In genomic region chr2:79738958-79739357, GRCm38 (mm10) we compare ENCODE assay signal across 12 mouse cellular contexts. TPM values are rescaled to one million over a fixed set of nuclear protein-coding genes. Genes with fewer than 3 reads are reported as not detected.
DNase-seq lines count a peak whose midpoint lies in the region; ATAC-seq and TF ChIP-seq lines count a peak whose summit lies in the region.
"Had no signal": no experiment of that assay in that cellular context is flagged by ENCODE, and none has a peak within 500 bp of the region (broad histone marks: within the 10 kb centered on the region; RNA-seq: fewer than 3 reads in every experiment).

No protein-coding gene starts in this region.

- 35% methylated on average over 2 of the region's 2 CpGs for WGBS in forebrain, embryonic 14.5 days
- 71% methylated on average over 2 of the region's 2 CpGs for WGBS in forebrain, embryonic 12.5 days
- WGBS in lung, embryonic 14.5 days: 55% methylated on average over 2 of the region's 2 CpGs
- 64% methylated on average over 2 of the region's 2 CpGs for WGBS in lung, adult 2 months
- WGBS in stomach, postnatal 0 days: 59% methylated on average over 2 of the region's 2 CpGs
- 92% methylated on average over 2 of the region's 2 CpGs for WGBS in thymus, adult 2 months

- H3K9ac ChIP-seq in forebrain, embryonic 14.5 days (ENCODE audit: low read length): no peak overlapping the region
- H3K9ac ChIP-seq in forebrain, embryonic 12.5 days: no peak overlapping the region
- H3K9ac ChIP-seq in lung, embryonic 14.5 days: no peak overlapping the region
- H3K9ac ChIP-seq in stomach, postnatal 0 days (ENCODE audit: low read length): no peak overlapping the region
- H3K9ac ChIP-seq: forebrain, postnatal 0 days had no signal

- no peaks in the 10 kb centered on the region for H3K4me1 ChIP-seq in forebrain, embryonic 14.5 days (ENCODE audit: control insufficient read depth, insufficient read depth, low read length)
- no peaks in the 10 kb centered on the region for H3K4me1 ChIP-seq in forebrain, embryonic 12.5 days
- no peaks in the 10 kb centered on the region for H3K4me1 ChIP-seq in lung, embryonic 14.5 days (ENCODE audit: insufficient read depth)
- no peaks in the 10 kb centered on the region for H3K4me1 ChIP-seq in lung, adult 2 months (ENCODE audit: control insufficient read depth, insufficient read depth, low read length)
- H3K4me1 ChIP-seq in stomach, postnatal 0 days (replicated peaks; ENCODE audit: control insufficient read depth, insufficient read depth): no peaks in the 10 kb centered on the region
- H3K4me1 ChIP-seq in thymus, adult 2 months (replicated peaks; ENCODE audit: control insufficient read depth, insufficient read depth, low read length): no peaks in the 10 kb centered on the region

- no peak overlapping the region for H3K4me3 ChIP-seq in forebrain, embryonic 14.5 days (ENCODE audit: low read depth, low read length)
- H3K4me3 ChIP-seq in forebrain, embryonic 12.5 days (replicated peaks): no peak overlapping the region
- H3K4me3 ChIP-seq in lung, embryonic 14.5 days (ENCODE audit: low read depth, low read length): no peak overlapping the region
- H3K4me3 ChIP-seq in lung, adult 2 months (replicated peaks; ENCODE audit: extremely low read depth, low read depth, low read length): no peak overlapping the region
- no peak overlapping the region for H3K4me3 ChIP-seq in stomach, postnatal 0 days (ENCODE audit: low read depth, low read length)
- no peak overlapping the region for H3K4me3 ChIP-seq in thymus, adult 2 months (ENCODE audit: control insufficient read depth, insufficient read depth, low read length)
- H3K4me3 ChIP-seq: megakaryocyte, embryonic 14.5 days had no signal

- DNase-seq in forebrain, embryonic 14.5 days (ENCODE audit: low spot score): peak; percentile 29
- DNase-seq in lung, embryonic 14.5 days: peak; percentile 92
- DNase-seq in lung, adult 2 months: no peak
- DNase-seq in kidney, postnatal 10 days: peak; percentile 72
- peak; percentile 46 for DNase-seq in stomach, postnatal 0 days (ENCODE audit: low spot score)
- no peak for DNase-seq in thymus, adult 2 months
- no peak for DNase-seq in spleen, postnatal 10 days (ENCODE audit: low spot score in 2 of 2)
- DNase-seq: forebrain, postnatal 0 days; thymus, postnatal 14 days had no signal

- H3K27me3 ChIP-seq in forebrain, embryonic 14.5 days (replicated peaks; ENCODE audit: control insufficient read depth, insufficient read depth, low read length): no peaks in the 10 kb centered on the region
- H3K27me3 ChIP-seq in forebrain, embryonic 12.5 days: no peaks in the 10 kb centered on the region
- no peaks in the 10 kb centered on the region for H3K27me3 ChIP-seq in lung, embryonic 14.5 days (ENCODE audit: insufficient read depth, low read length)
- no peaks in the 10 kb centered on the region for H3K27me3 ChIP-seq in stomach, postnatal 0 days (ENCODE audit: control insufficient read depth, insufficient read depth, low read length)
- H3K27me3 ChIP-seq in thymus, adult 2 months (ENCODE audit: control insufficient read depth, insufficient read depth, low read length): no peaks in the 10 kb centered on the region
- H3K27me3 ChIP-seq: megakaryocyte, embryonic 14.5 days had no signal

- H3K4me2 ChIP-seq in forebrain, embryonic 14.5 days (ENCODE audit: low read length): no peak overlapping the region
- H3K4me2 ChIP-seq in forebrain, embryonic 12.5 days: no peak overlapping the region
- no peak overlapping the region for H3K4me2 ChIP-seq in lung, embryonic 14.5 days
- no peak overlapping the region for H3K4me2 ChIP-seq in stomach, postnatal 0 days (replicated peaks; ENCODE audit: low read depth)

- H3K9me3 ChIP-seq in forebrain, embryonic 14.5 days (replicated peaks; ENCODE audit: control insufficient read depth, low read length): peaks cover 7% of the 10 kb centered on the region; the same call in 1 of the 2 replicates
- H3K9me3 ChIP-seq in forebrain, embryonic 12.5 days: 0 out of 2 replicates have a peak, but pooled peaks cover 5% of the 10 kb centered on the region
- peaks cover 5% of the 10 kb centered on the region; the same call in 1 of the 2 replicates for H3K9me3 ChIP-seq in lung, embryonic 14.5 days (ENCODE audit: low read depth, low read length)
- 0 out of 2 replicates have a peak, but pooled peaks cover 2% of the 10 kb centered on the region for H3K9me3 ChIP-seq in stomach, postnatal 0 days (ENCODE audit: control insufficient read depth, low read length)

- TF ChIP-seq POLR2A in lung, adult 2 months (IDR thresholded peaks at IDR 0.05; ENCODE audit: borderline replicate concordance, extremely low read depth, low read depth, low read length): no peak
- no peak for TF ChIP-seq POLR2A in thymus, adult 2 months (IDR thresholded peaks at IDR 0.05; ENCODE audit: control insufficient read depth, extremely low read depth, insufficient read depth, low read length, poor library complexity)

- H3K36me3 ChIP-seq in forebrain, embryonic 14.5 days (ENCODE audit: control insufficient read depth, insufficient read depth, low read length): no peaks in the 10 kb centered on the region
- H3K36me3 ChIP-seq in forebrain, embryonic 12.5 days (replicated peaks): no peaks in the 10 kb centered on the region
- H3K36me3 ChIP-seq in lung, embryonic 14.5 days (ENCODE audit: insufficient read depth): no peaks in the 10 kb centered on the region
- no peaks in the 10 kb centered on the region for H3K36me3 ChIP-seq in stomach, postnatal 0 days (ENCODE audit: control insufficient read depth, insufficient read depth, low read length)
- no peaks in the 10 kb centered on the region for H3K36me3 ChIP-seq in thymus, adult 2 months (ENCODE audit: control insufficient read depth, insufficient read depth, low read length)

- no peak for TF ChIP-seq CTCF in lung, embryonic 14.5 days (IDR thresholded peaks at IDR 0.05; ENCODE audit: low read depth)
- no peak for TF ChIP-seq CTCF in lung, adult 2 months (IDR thresholded peaks at IDR 0.05; ENCODE audit: insufficient read depth, low read length)
- TF ChIP-seq CTCF in stomach, postnatal 0 days (IDR thresholded peaks at IDR 0.05; ENCODE audit: low read depth): no peak
- no peak for TF ChIP-seq CTCF in thymus, adult 2 months (IDR thresholded peaks at IDR 0.05; ENCODE audit: borderline replicate concordance, control insufficient read depth, extremely low read depth, insufficient read depth, low read length, poor library complexity)

- H3K27ac ChIP-seq in forebrain, embryonic 14.5 days (ENCODE audit: low read depth, low read length): no peak overlapping the region
- no peak overlapping the region for H3K27ac ChIP-seq in forebrain, embryonic 12.5 days
- no peak overlapping the region for H3K27ac ChIP-seq in lung, embryonic 14.5 days (ENCODE audit: low read depth)
- no peak overlapping the region for H3K27ac ChIP-seq in stomach, postnatal 0 days (replicated peaks)
- H3K27ac ChIP-seq in thymus, adult 2 months (ENCODE audit: control insufficient read depth, insufficient read depth, low read length): no peak overlapping the region

- no peak for TF ChIP-seq EP300 in stomach, postnatal 0 days (optimal IDR thresholded peaks at IDR 0.05)

- no peak for ATAC-seq in forebrain, embryonic 14.5 days
- no peak for ATAC-seq in forebrain, embryonic 12.5 days (ENCODE audit: low FRiP score)
- ATAC-seq in lung, embryonic 14.5 days (ENCODE audit: insufficient read depth): peak; percentile 63; the same call in 1 of the 2 replicates
- ATAC-seq in stomach, postnatal 0 days (ENCODE audit: low FRiP score, low TSS enrichment): no peak; the same call in 1 of the 2 replicates
- ATAC-seq: forebrain, postnatal 0 days; inflammation-experienced regulatory T-cells, adult 6 months had no signal

RNA-seq across cellular contexts. Expression of gene Ppp1r1c, which starts 31.4 kb away (rescaled TPM):
- 0.25 and 0.28 TPM in 2 replicates for polyA plus RNA-seq in forebrain, embryonic 14.5 days (2014; fragmentation: Nextera tagmentation; extraction: Ambion mirVana)
- polyA plus RNA-seq in forebrain, embryonic 12.5 days (2016; fragmentation: Nextera tagmentation; extraction: Ambion mirVana): 0.45 TPM in 1 of 2 replicates, not detected in the other
- not detected in 2 replicates for polyA plus RNA-seq in lung, embryonic 14.5 days (2014; fragmentation: Nextera tagmentation; extraction: Ambion mirVana)
- polyA plus RNA-seq in lung, adult 2 months (2012; rRNA removed): not detected in 2 replicates
- polyA plus RNA-seq in stomach, postnatal 0 days (2015; fragmentation: Nextera tagmentation; extraction: Ambion mirVana): 0.04 TPM in 1 of 2 replicates, not detected in the other
- polyA plus RNA-seq in thymus, adult 2 months (2012; rRNA removed): not detected in 2 replicates

Comparison
In these comparisons a context has a peak if more than half of its experiments do, and no peak if none do; other contexts are left out.
1. DNase-seq: peak in forebrain, embryonic 14.5 days (single experiment), lung, embryonic 14.5 days (single experiment), kidney, postnatal 10 days (single experiment) and stomach, postnatal 0 days (single experiment); none in lung, adult 2 months (single experiment), thymus, adult 2 months (single experiment) and spleen, postnatal 10 days (0 of 2).